ENCODE assay signal across 21 mouse cellular contexts in genomic region chr13:95888170-95888569, GRCm38 (mm10). TPM values are rescaled to one million over a fixed set of nuclear protein-coding genes. Genes with fewer than 3 reads are reported as not detected.
DNase-seq lines count a peak whose midpoint lies in the region; ATAC-seq and TF ChIP-seq lines count a peak whose summit lies in the region.
"Had no signal": no experiment of that assay in that cellular context is flagged by ENCODE, and none has a peak within 500 bp of the region (broad histone marks: within the 10 kb centered on the region; RNA-seq: fewer than 3 reads in every experiment).

No protein-coding gene starts in this region.

- no peak for TF ChIP-seq POLR2A in liver, adult 2 months (IDR thresholded peaks at IDR 0.05; ENCODE audit: extremely low read depth, insufficient read depth, low read length)

- no peak for TF ChIP-seq CTCF in liver, adult 2 months (IDR thresholded peaks at IDR 0.05; ENCODE audit: low read depth, low read length)

- no peak overlapping the region; the same call in 1 of the 2 replicates for H3K9ac ChIP-seq in liver, adult 2 months (ENCODE audit: low read depth, low read length)
- H3K9ac ChIP-seq: embryonic facial prominence, embryonic 12.5 days; forebrain, embryonic 15.5 days; heart, embryonic 12.5 days; hindbrain, embryonic 14.5 days; intestine, embryonic 15.5 days had no signal

- ATAC-seq in megakaryocyte, adult 5-6 weeks (ENCODE audit: poor library complexity, severe bottlenecking), result no peak
- ATAC-seq: activated CD4-positive, CD25-positive, alpha-beta regulatory T cell, adult 4 months; forebrain, embryonic 15.5 days; intestine, embryonic 15.5 days; Patski had no signal

- 51% methylated on average over 4 of the region's 4 CpGs for WGBS in liver, adult 2 months
- WGBS in macrophage (ENCODE audit: missing documents), result 45% methylated on average over 4 of the region's 4 CpGs

- H3K36me3 ChIP-seq in liver, adult 2 months (ENCODE audit: control insufficient read depth, insufficient read depth, low read length), result no peaks in the 10 kb centered on the region; the same call in 1 of the 2 replicates
- H3K36me3 ChIP-seq in megakaryocyte, embryonic 14.5 days (replicated peaks; ENCODE audit: low read length), result no peaks in the 10 kb centered on the region
- H3K36me3 ChIP-seq in macrophage (ENCODE audit: inconsistent target), result no peaks in the 10 kb centered on the region
- H3K36me3 ChIP-seq: embryonic facial prominence, embryonic 12.5 days; forebrain, embryonic 15.5 days; heart, embryonic 12.5 days; hindbrain, embryonic 10.5 days; intestine, embryonic 15.5 days had no signal

- no peak overlapping the region for H3K4me3 ChIP-seq in liver, adult 2 months (ENCODE audit: insufficient read depth, low read depth, low read length)
- H3K4me3 ChIP-seq in megakaryocyte, embryonic 14.5 days (replicated peaks), result peak overlapping the region; percentile 50
- no peak overlapping the region for H3K4me3 ChIP-seq in macrophage (ENCODE audit: inconsistent target)
- H3K4me3 ChIP-seq: embryonic facial prominence, embryonic 12.5 days; forebrain, embryonic 15.5 days; heart, adult 2 months; heart, embryonic 12.5 days; hindbrain, embryonic 10.5 days; intestine, embryonic 15.5 days had no signal

- peaks cover 48% of the 10 kb centered on the region for H3K4me1 ChIP-seq in liver, adult 2 months (ENCODE audit: control insufficient read depth, insufficient read depth, low read length)
- peaks cover 64% of the 10 kb centered on the region for H3K4me1 ChIP-seq in megakaryocyte, embryonic 14.5 days

- peak; percentile 26 for DNase-seq in adrenal gland, adult 8-10 months
- DNase-seq in adrenal gland, postnatal 4 days (ENCODE audit: low spot score in 2 of 2), result no peak
- peak; percentile 42 for DNase-seq in liver, adult 2 months (ENCODE audit: extremely low read depth, low read depth, low spot score)
- no peak for DNase-seq in liver
- no peak for DNase-seq in adipocyte (ENCODE audit: low spot score)
- DNase-seq: cerebellum, adult 11-12 months; cerebellum, adult 9-10 months; cerebellum, postnatal 25 days; gastrocnemius, postnatal 36 days had no signal

- peaks cover 40% of the 10 kb centered on the region for H3K79me2 ChIP-seq in liver, adult 2 months (ENCODE audit: control insufficient read depth, insufficient read depth, low read length)
- H3K79me2 ChIP-seq in macrophage (ENCODE audit: inconsistent target), result peaks cover 71% of the 10 kb centered on the region

- H3K27ac ChIP-seq in liver, adult 2 months (replicated peaks; ENCODE audit: insufficient read depth, low read depth, low read length), result peak overlapping the region; percentile 45
- peak overlapping the region; percentile 76 for H3K27ac ChIP-seq in macrophage
- H3K27ac ChIP-seq: embryonic facial prominence, embryonic 12.5 days; forebrain, embryonic 15.5 days; heart, adult 2 months; hindbrain, embryonic 10.5 days; hindbrain, embryonic 14.5 days; intestine, embryonic 15.5 days had no signal

- H3K27me3 ChIP-seq in liver, adult 2 months (ENCODE audit: control insufficient read depth, insufficient read depth, low read length), result no peaks in the 10 kb centered on the region
- H3K27me3 ChIP-seq in megakaryocyte, embryonic 14.5 days (replicated peaks), result peaks cover 58% of the 10 kb centered on the region
- H3K27me3 ChIP-seq: embryonic facial prominence, embryonic 12.5 days; forebrain, embryonic 15.5 days; heart, embryonic 12.5 days; intestine, embryonic 15.5 days had no signal

- no peaks in the 10 kb centered on the region for H3K9me3 ChIP-seq in megakaryocyte, embryonic 14.5 days
- H3K9me3 ChIP-seq: embryonic facial prominence, embryonic 12.5 days; forebrain, embryonic 15.5 days; heart, embryonic 12.5 days; hindbrain, embryonic 10.5 days; intestine, embryonic 15.5 days had no signal

RNA-seq across cellular contexts. Expression of gene Iqgap2, which starts 3.6 kb away (rescaled TPM):
- total RNA-seq in adrenal gland, adult 8-10 months (2022), result 100 to 1,000 TPM; 141 to 294 (median 213) TPM
- total RNA-seq in adrenal gland, postnatal 4 days (2021), result 10 to 100 TPM; 93.7 to 97.7 TPM
- 156 and 189 TPM in 2 replicates for total RNA-seq in liver, adult 2 months (2014; rRNA removed)
- 21.4 and 31.5 TPM in 2 replicates for polyA plus RNA-seq in liver, adult 2 months (2012; rRNA removed)
- 2.8 TPM in 1 of 2 replicates, not detected in the other for polyA plus RNA-seq in megakaryocyte, embryonic 14.5 days (2012; ENCODE audit: insufficient read depth, low replicate concordance)
- total RNA-seq in megakaryocyte, adult 5-6 weeks (2015), result 143 and 152 TPM in 2 replicates
- total RNA-seq in megakaryocyte, adult 5-6 weeks (2017), result 223 and 240 TPM in 2 replicates
- total RNA-seq in macrophage (2018; cell fraction: chromatin; rRNA removed), result 100 to 1,000 TPM in 2 of 26 experiments, 10 to 100 TPM in 24; 22.4 to 112 (median 68.5) TPM
- 10 to 100 TPM; 24.6 to 68.2 (median 47.0) TPM for total RNA-seq in macrophage (2018; cell fraction: cytosol; rRNA removed)
- total RNA-seq in macrophage (2018; cell fraction: nucleus; rRNA removed), result 10 to 100 TPM; 35.0 to 80.6 (median 53.5) TPM
- 34.1 to 70.8 TPM (median 49.3 TPM) in 3 replicates for polyA plus RNA-seq in macrophage (2018)

Comparison
In these comparisons a context has a peak if more than half of its experiments do, and no peak if none do; other contexts are left out.
1. DNase-seq: peak in adrenal gland, adult 8-10 months (single experiment) and liver, adult 2 months (single experiment); none in adrenal gland, postnatal 4 days (0 of 2), liver (single experiment) and adipocyte (single experiment).